Mouse (Mus musculus) 3T3-L1 (cell line): ENCODE measurements around the gene Krt75.

Source experiments
- DNase-seq: peaks from one replicate; pipeline ENCODE4 v3.0.0-alpha.2; 2015; ENCODE audit warnings: low read depth, low spot score

Krt75 gene

GRCm38 (mm10) chr15:101573796-101574345 is at the start of gene Krt75:
Krt75 (minus strand) TSS chr15:101573904.
- no peak for DNase-seq

- no peak for DNase-seq
Measured at GRCm38 (mm10) chr15:101599123-101599522, 25.4 kb upstream of the Krt75 start.

- no peak for DNase-seq
Measured at GRCm38 (mm10) chr15:101588216-101588615, 14.5 kb upstream of the Krt75 start.

- peak; percentile 17 for DNase-seq
Measured at GRCm38 (mm10) chr15:101584456-101584855, 10.8 kb upstream of the Krt75 start.

- DNase-seq, result no peak
Measured at GRCm38 (mm10) chr15:101583211-101583965, 9.7 kb upstream of the Krt75 start.

GRCm38 (mm10) chr15:101581701-101582100 is 8.0 kb upstream of the Krt75 start:
- DNase-seq, result no peak

GRCm38 (mm10) chr15:101575506-101575905 is 1.8 kb upstream of the Krt75 start:
- DNase-seq, result no peak

GRCm38 (mm10) chr15:101567780-101568179 is 5.9 kb downstream of the Krt75 start:
- peak; percentile 18 for DNase-seq

- no peak for DNase-seq
Measured at GRCm38 (mm10) chr15:101562850-101563249, 10.9 kb downstream of the Krt75 start, which contains the start of gene Krt90. Krt90 (minus strand) TSS chr15:101562950.

- DNase-seq, result no peak
Measured at GRCm38 (mm10) chr15:101558034-101558646, 15.6 kb downstream of the Krt75 start.

- no peak for DNase-seq
Measured at GRCm38 (mm10) chr15:101553169-101553568, 20.5 kb downstream of the Krt75 start.

GRCm38 (mm10) chr15:101552188-101552587 is 21.5 kb downstream of the Krt75 start:
- DNase-seq, result no peak

GRCm38 (mm10) chr15:101550567-101550966 is 23.1 kb downstream of the Krt75 start, which contains the start of gene Krt82:
Krt82 (minus strand) TSS chr15:101550667.
- no peak for DNase-seq

GRCm38 (mm10) chr15:101544478-101544877 is 29.2 kb downstream of the Krt75 start:
- DNase-seq, result no peak

GRCm38 (mm10) chr15:101542543-101542942 is 31.2 kb downstream of the Krt75 start:
- no peak for DNase-seq

- DNase-seq, result no peak
Measured at GRCm38 (mm10) chr15:101538580-101538900, 35.2 kb downstream of the Krt75 start.

GRCm38 (mm10) chr15:101537864-101538579 is 35.7 kb downstream of the Krt75 start:
- DNase-seq, result peak; percentile 22

- peak; percentile 15 for DNase-seq
Measured at GRCm38 (mm10) chr15:101536054-101536850, 37.5 kb downstream of the Krt75 start.

- no peak for DNase-seq
Measured at GRCm38 (mm10) chr15:101532720-101533119, 41.0 kb downstream of the Krt75 start, which contains the start of gene Krt84. Krt84 (minus strand) TSS chr15:101532820.

GRCm38 (mm10) chr15:101522556-101523232 is 51.0 kb downstream of the Krt75 start:
- no peak for DNase-seq

- DNase-seq, result peak; percentile 90
Measured at GRCm38 (mm10) chr15:101519792-101520191, 53.9 kb downstream of the Krt75 start.
